In genomic region chr17:46265918-46266618, GRCm38 (mm10) we compare ENCODE assay signal across 8 mouse cellular contexts. TPM values are rescaled to one million over a fixed set of nuclear protein-coding genes. Genes with fewer than 3 reads are reported as not detected.
DNase-seq lines count a peak whose midpoint lies in the region; ATAC-seq lines count a peak whose summit lies in the region.

No protein-coding gene starts in this region.

- whole genome bisulfite sequencing in limb, embryonic 11.5 days: 26% methylated on average over 14 of the region's 14 CpGs
- WGBS in midbrain, embryonic 14.5 days: 34% methylated on average over 14 of the region's 14 CpGs

- H3K9me3 ChIP-seq in limb, embryonic 11.5 days (ENCODE audit: control insufficient read depth, low read length): no peaks in the 10 kb centered on the region
- H3K9me3 ChIP-seq in midbrain, embryonic 14.5 days (ENCODE audit: control insufficient read depth, low read length): no peaks in the 10 kb centered on the region

- 0 out of 2 replicates have a peak, but pooled peaks cover 3% of the 10 kb centered on the region for H3K4me1 ChIP-seq in limb, embryonic 11.5 days (ENCODE audit: control insufficient read depth, insufficient read depth, low read length)
- H3K4me1 ChIP-seq in midbrain, embryonic 14.5 days (ENCODE audit: control insufficient read depth, insufficient read depth, low read length): no peaks in the 10 kb centered on the region

- no peak overlapping the region for H3K9ac ChIP-seq in limb, embryonic 11.5 days (ENCODE audit: low read length)
- H3K9ac ChIP-seq in midbrain, embryonic 14.5 days (replicated peaks; ENCODE audit: low read length): no peak overlapping the region

- H3K4me3 ChIP-seq in limb, embryonic 11.5 days (ENCODE audit: low read depth, low read length): no peak overlapping the region
- no peak overlapping the region for H3K4me3 ChIP-seq in midbrain, embryonic 14.5 days (replicated peaks; ENCODE audit: low read depth, low read length)

- no peak overlapping the region for H3K4me2 ChIP-seq in limb, embryonic 11.5 days (ENCODE audit: low read depth, severe bottlenecking)
- H3K4me2 ChIP-seq in midbrain, embryonic 14.5 days (ENCODE audit: low read length): no peak overlapping the region

- H3K27ac ChIP-seq in limb, embryonic 11.5 days (replicated peaks; ENCODE audit: low read depth, low read length): no peak overlapping the region
- H3K27ac ChIP-seq in midbrain, embryonic 14.5 days (replicated peaks; ENCODE audit: low read depth, low read length): no peak overlapping the region

- no peaks in the 10 kb centered on the region for H3K27me3 ChIP-seq in limb, embryonic 11.5 days (ENCODE audit: control insufficient read depth, insufficient read depth, low read length)
- no peaks in the 10 kb centered on the region for H3K27me3 ChIP-seq in midbrain, embryonic 14.5 days (ENCODE audit: control insufficient read depth, insufficient read depth, low read length)

- intact Hi-C loops in gastrocnemius, postnatal 14 days (cut with DNase I; ENCODE audit: low total_unique reads): loop anchor here (2.0 to 10.0 kb wide), 2 partner anchors 33 to 119 kb away; partner anchors contain the start of gene Zfp318

- ATAC-seq in limb, embryonic 11.5 days (ENCODE audit: insufficient number of reproducible peaks, low FRiP score, low TSS enrichment, low read depth): no peak
- ATAC-seq in midbrain, embryonic 14.5 days (ENCODE audit: low FRiP score, low TSS enrichment): peak; percentile 43; the same call in 1 of the 2 replicates

- DNase-seq in ovary, postnatal 14 days (ENCODE audit: low spot score): peak; percentile 80
- no peak for DNase-seq in ovary, postnatal 10 days (ENCODE audit: low spot score)
- peak; percentile 77 for DNase-seq in embryo, embryonic 10 days (ENCODE audit: low spot score)
- peak; percentile 86 for DNase-seq in gastrocnemius, postnatal 14 days
- DNase-seq in kidney, adult 18-20 months: peak; percentile 84
- DNase-seq in limb, embryonic 11.5 days (ENCODE audit: low spot score): peak; percentile 90
- DNase-seq in midbrain, embryonic 14.5 days: peak; percentile 90
- peak; percentile 32 to 59 for DNase-seq in spleen, postnatal 14 days (ENCODE audit: low spot score in 2 of 2)

- H3K36me3 ChIP-seq in limb, embryonic 11.5 days (ENCODE audit: control insufficient read depth, insufficient read depth, low read length): peaks cover 26% of the 10 kb centered on the region
- H3K36me3 ChIP-seq in midbrain, embryonic 14.5 days (ENCODE audit: control insufficient read depth, insufficient read depth, low read length): peaks cover 49% of the 10 kb centered on the region

RNA-seq across cellular contexts. Expression of gene Lrrc73, which starts 12.7 kb away (rescaled TPM):
- total RNA-seq in gastrocnemius, postnatal 14 days (2021): under 1 TPM; 0.29 to 0.84 TPM
- 0.69 and 0.72 TPM in 2 replicates for polyA plus RNA-seq in limb, embryonic 11.5 days (2014; fragmentation: Nextera tagmentation; extraction: Ambion mirVana)
- 12.0 and 17.4 TPM in 2 replicates for polyA plus RNA-seq in midbrain, embryonic 14.5 days (2014; fragmentation: Nextera tagmentation; extraction: Ambion mirVana)

RNA-seq across cellular contexts. Expression of gene Tjap1, which starts 16.8 kb away (rescaled TPM):
- 10 to 100 TPM; 34.9 to 42.0 TPM for total RNA-seq in gastrocnemius, postnatal 14 days (2021)
- polyA plus RNA-seq in limb, embryonic 11.5 days (2014; fragmentation: Nextera tagmentation; extraction: Ambion mirVana): 53.1 and 54.3 TPM in 2 replicates
- 23.5 and 24.1 TPM in 2 replicates for polyA plus RNA-seq in midbrain, embryonic 14.5 days (2014; fragmentation: Nextera tagmentation; extraction: Ambion mirVana)

RNA-seq across cellular contexts. Expression of gene Yipf3, which starts 18.2 kb away (rescaled TPM):
- 10 to 100 TPM; 59.0 to 62.2 TPM for total RNA-seq in gastrocnemius, postnatal 14 days (2021)
- polyA plus RNA-seq in limb, embryonic 11.5 days (2014; fragmentation: Nextera tagmentation; extraction: Ambion mirVana): 64.0 and 76.9 TPM in 2 replicates
- polyA plus RNA-seq in midbrain, embryonic 14.5 days (2014; fragmentation: Nextera tagmentation; extraction: Ambion mirVana): 86.7 and 90.0 TPM in 2 replicates

RNA-seq across cellular contexts. Expression of gene Polr1c, which starts 18.2 kb away (rescaled TPM):
- 10 to 100 TPM; 14.5 to 15.1 TPM for total RNA-seq in gastrocnemius, postnatal 14 days (2021)
- polyA plus RNA-seq in limb, embryonic 11.5 days (2014; fragmentation: Nextera tagmentation; extraction: Ambion mirVana): 123 and 124 TPM in 2 replicates
- polyA plus RNA-seq in midbrain, embryonic 14.5 days (2014; fragmentation: Nextera tagmentation; extraction: Ambion mirVana): 89.8 and 91.0 TPM in 2 replicates

RNA-seq across cellular contexts. Expression of gene Dlk2, which starts 31.2 kb away (rescaled TPM):
- total RNA-seq in gastrocnemius, postnatal 14 days (2021): under 1 TPM; 0.35 to 0.59 TPM
- polyA plus RNA-seq in limb, embryonic 11.5 days (2014; fragmentation: Nextera tagmentation; extraction: Ambion mirVana): 1.1 and 1.3 TPM in 2 replicates
- polyA plus RNA-seq in midbrain, embryonic 14.5 days (2014; fragmentation: Nextera tagmentation; extraction: Ambion mirVana): 13.7 and 22.2 TPM in 2 replicates
